Comparison of ENCODE assay signal across 20 mouse cellular contexts in genomic region chr15:93710493-93711149, GRCm38 (mm10).
DNase-seq lines count a peak whose midpoint lies in the region; ATAC-seq and TF ChIP-seq lines count a peak whose summit lies in the region.
"Had no signal": no experiment of that assay in that cellular context is flagged by ENCODE, and none has a peak within 500 bp of the region (broad histone marks: within the 10 kb centered on the region; RNA-seq: fewer than 3 reads in every experiment).

No protein-coding gene starts in this region.

- DNase-seq in heart, adult 11 months = peak; percentile 73
- DNase-seq in heart, postnatal 36 days = no peak
- DNase-seq in lung, adult 2 months = no peak
- DNase-seq in thymus, postnatal 14 days = no peak
- no peak for DNase-seq in forebrain, embryonic 10.5 days (ENCODE audit: extremely low spot score, low spot score)
- DNase-seq: adrenal gland, postnatal 36 days; cerebellum, adult 8-10 months; gastrocnemius, postnatal 10 days; heart, adult 2 months; lung, embryonic 14.5 days had no signal

- no peak overlapping the region for H3ac ChIP-seq in myocyte (ENCODE audit: control insufficient read depth, insufficient read length)

- H3K9ac ChIP-seq in lung, embryonic 16.5 days (ENCODE audit: low read length) = no peak overlapping the region
- no peak overlapping the region for H3K9ac ChIP-seq in intestine, postnatal 0 days (ENCODE audit: low read depth, low read length)
- H3K9ac ChIP-seq: embryonic facial prominence, embryonic 13.5 days; hindbrain, embryonic 13.5 days; lung, embryonic 14.5 days; midbrain, embryonic 15.5 days had no signal

- peak overlapping the region; percentile 58 for H3K27ac ChIP-seq in lung, embryonic 16.5 days (ENCODE audit: low read length)
- H3K27ac ChIP-seq in intestine, postnatal 0 days (ENCODE audit: low read depth, low read length) = peak overlapping the region; percentile 80
- H3K27ac ChIP-seq in forebrain, embryonic 10.5 days = no peak overlapping the region
- H3K27ac ChIP-seq: embryonic facial prominence, embryonic 13.5 days; heart, adult 2 months; hindbrain, embryonic 13.5 days; midbrain, embryonic 15.5 days had no signal

- no peak for ATAC-seq in lung, embryonic 16.5 days (ENCODE audit: low read depth)
- peak; percentile 89 for ATAC-seq in intestine, postnatal 0 days
- ATAC-seq: activated CD4-positive, CD25-positive, alpha-beta regulatory T cell, adult 4 months; midbrain, embryonic 15.5 days had no signal

- H3K4me2 ChIP-seq in lung, embryonic 16.5 days (ENCODE audit: low read depth, low read length) = no peak overlapping the region
- peak overlapping the region; percentile 52 for H3K4me2 ChIP-seq in intestine, postnatal 0 days (replicated peaks; ENCODE audit: low read depth)
- H3K4me2 ChIP-seq in myocyte (ENCODE audit: low read depth) = peak overlapping the region; percentile 68
- H3K4me2 ChIP-seq: embryonic facial prominence, embryonic 13.5 days; hindbrain, embryonic 13.5 days; liver, embryonic 11.5 days; lung, embryonic 14.5 days; midbrain, embryonic 15.5 days had no signal

- intact Hi-C loops in heart, postnatal 36 days (cut with DNase I) = no loop called here

- no peak overlapping the region for H3K4me3 ChIP-seq in lung, embryonic 16.5 days (ENCODE audit: low read length)
- no peak overlapping the region for H3K4me3 ChIP-seq in lung, adult 2 months (replicated peaks; ENCODE audit: extremely low read depth, low read depth, low read length)
- no peak overlapping the region for H3K4me3 ChIP-seq in intestine, postnatal 0 days (ENCODE audit: low read depth, low read length)
- H3K4me3 ChIP-seq in myocyte = no peak overlapping the region
- H3K4me3 ChIP-seq in forebrain, embryonic 10.5 days = no peak overlapping the region
- H3K4me3 ChIP-seq: embryonic facial prominence, embryonic 13.5 days; heart, adult 2 months; hindbrain, embryonic 13.5 days; megakaryocyte, embryonic 14.5 days; midbrain, embryonic 15.5 days had no signal

- no peak for TF ChIP-seq POLR2A in lung, adult 2 months (IDR thresholded peaks at IDR 0.05; ENCODE audit: borderline replicate concordance, extremely low read depth, low read depth, low read length)
- TF ChIP-seq POLR2A in myocyte (IDR thresholded peaks at IDR 0.05; ENCODE audit: insufficient read length, low read depth) = no peak

- H3K79me2 ChIP-seq in myocyte (ENCODE audit: control insufficient read depth, insufficient read depth) = no peaks in the 10 kb centered on the region

- H3K9me3 ChIP-seq in lung, embryonic 16.5 days (ENCODE audit: control insufficient read depth, low read length) = no peaks in the 10 kb centered on the region
- H3K9me3 ChIP-seq in intestine, postnatal 0 days (ENCODE audit: control insufficient read depth) = no peaks in the 10 kb centered on the region
- no peaks in the 10 kb centered on the region for H3K9me3 ChIP-seq in forebrain, embryonic 10.5 days
- H3K9me3 ChIP-seq: embryonic facial prominence, embryonic 13.5 days; hindbrain, embryonic 13.5 days; megakaryocyte, embryonic 14.5 days; midbrain, embryonic 15.5 days had no signal

- WGBS in lung, embryonic 16.5 days = 89% methylated on average over 15 of the region's 15 CpGs
- 85% methylated on average over 15 of the region's 15 CpGs for WGBS in lung, adult 2 months
- WGBS in intestine, postnatal 0 days = 38% methylated on average over 15 of the region's 15 CpGs
- 92% methylated on average over 15 of the region's 15 CpGs for WGBS in forebrain, embryonic 10.5 days

- H3K27me3 ChIP-seq in lung, embryonic 16.5 days (ENCODE audit: control insufficient read depth, insufficient read depth, low read depth, low read length) = no peaks in the 10 kb centered on the region
- H3K27me3 ChIP-seq in intestine, postnatal 0 days (replicated peaks; ENCODE audit: control insufficient read depth, insufficient read depth, low read length) = no peaks in the 10 kb centered on the region
- no peaks in the 10 kb centered on the region for H3K27me3 ChIP-seq in myocyte (ENCODE audit: control insufficient read depth, insufficient read depth, insufficient read length)
- H3K27me3 ChIP-seq in forebrain, embryonic 10.5 days (ENCODE audit: poor library complexity, severe bottlenecking) = no peaks in the 10 kb centered on the region
- H3K27me3 ChIP-seq: CH12.LX; embryonic facial prominence, embryonic 13.5 days; hindbrain, embryonic 13.5 days; midbrain, embryonic 15.5 days had no signal

- TF ChIP-seq CTCF in lung, adult 2 months (IDR thresholded peaks at IDR 0.05; ENCODE audit: insufficient read depth, low read length) = no peak
- TF ChIP-seq CTCF in intestine, postnatal 0 days (IDR thresholded peaks at IDR 0.05; ENCODE audit: low read depth) = peak; percentile 14; the same call in 1 of the 2 replicates

- no peaks in the 10 kb centered on the region for H3K36me3 ChIP-seq in lung, embryonic 16.5 days (ENCODE audit: control insufficient read depth, insufficient read depth, low read length)
- no peaks in the 10 kb centered on the region for H3K36me3 ChIP-seq in intestine, postnatal 0 days (ENCODE audit: control insufficient read depth, insufficient read depth)
- no peaks in the 10 kb centered on the region for H3K36me3 ChIP-seq in myocyte (ENCODE audit: control insufficient read depth, insufficient read depth)
- no peaks in the 10 kb centered on the region for H3K36me3 ChIP-seq in forebrain, embryonic 10.5 days (replicated peaks)
- H3K36me3 ChIP-seq: embryonic facial prominence, embryonic 13.5 days; hindbrain, embryonic 13.5 days; midbrain, embryonic 15.5 days had no signal

- peaks cover 36% of the 10 kb centered on the region for H3K4me1 ChIP-seq in lung, embryonic 16.5 days (replicated peaks; ENCODE audit: control insufficient read depth, insufficient read depth, low read length)
- H3K4me1 ChIP-seq in lung, adult 2 months (ENCODE audit: control insufficient read depth, insufficient read depth, low read length) = no peaks in the 10 kb centered on the region
- 0 out of 2 replicates have a peak, but pooled peaks cover 4% of the 10 kb centered on the region for H3K4me1 ChIP-seq in intestine, postnatal 0 days (replicated peaks; ENCODE audit: control insufficient read depth, insufficient read depth, low read length)
- 0 out of 2 replicates have a peak, but pooled peaks cover 2% of the 10 kb centered on the region for H3K4me1 ChIP-seq in forebrain, embryonic 10.5 days
- H3K4me1 ChIP-seq: hindbrain, embryonic 13.5 days; midbrain, embryonic 15.5 days had no signal

TF ChIP-seq in myocyte, 11 proteins besides CTCF, POLR2A, EP300 and RAD21:
- TF ChIP-seq USF1 (IDR thresholded peaks at IDR 0.05; ENCODE audit: low read depth) (no peak), E2F4 (IDR thresholded peaks at IDR 0.05; ENCODE audit: insufficient read depth) (no peak), TCF12 (IDR thresholded peaks at IDR 0.05; ENCODE audit: insufficient read depth, poor library complexity, severe bottlenecking) (no peak), MYOG (IDR thresholded peaks at IDR 0.05; ENCODE audit: control insufficient read depth in 1 of 3, insufficient read depth in 1 of 3, insufficient read length in 2 of 3, low read depth in 2 of 3) (no peak), TCF3 (IDR thresholded peaks at IDR 0.05; ENCODE audit: insufficient read length, low read depth) (no peak), MYOD1 (IDR thresholded peaks at IDR 0.05; ENCODE audit: control insufficient read depth in 1 of 3, insufficient read length in 2 of 3, low read depth in 2 of 3) (no peak)
